Mouse (Mus musculus) forebrain, postnatal 0 days (tissue): ENCODE results near the gene Ttc29. TPM values are rescaled to one million over a fixed set of nuclear protein-coding genes. Genes with fewer than 3 reads are reported as not detected.

ENCODE experiments used
- ATAC-seq: fragments of 200-750 bp; cut with Nextera tagmentation; 2 replicates; pipeline ENCODE4 v1.8.0; 2017; ENCODE audit warnings: mild to moderate bottlenecking, moderate library complexity
- DNase-seq: peaks from one replicate; pipeline ENCODE4 v3.0.0-alpha.2; 2015
- H3K27ac ChIP-seq: fragments of 300-500 bp; sonication (generic); 2 replicates; pipeline ENCODE4 v1.5.1; 2014; ENCODE audit warnings: low read depth, mild to moderate bottlenecking, antibody characterized with exemption, low read length, moderate library complexity, mixed read lengths
- H3K27me3 ChIP-seq: fragments of 300-500 bp; sonication (generic); 2 replicates; pipeline ENCODE4 v1.6.1; 2014; ENCODE audit warnings: mild to moderate bottlenecking, low read length, mixed read lengths; ENCODE audit not compliant: insufficient read depth
- H3K36me3 ChIP-seq: fragments of 300-500 bp; sonication (generic); 2 replicates; pipeline ENCODE4 v1.6.1; 2014; ENCODE audit warnings: mild to moderate bottlenecking, moderate library complexity; ENCODE audit not compliant: insufficient read depth
- H3K4me1 ChIP-seq: fragments of 300-500 bp; sonication (generic); 2 replicates; pipeline ENCODE4 v1.6.1; 2014; ENCODE audit warnings: antibody characterized with exemption; ENCODE audit not compliant: insufficient read depth
- H3K4me2 ChIP-seq: fragments of 300-500 bp; sonication (generic); 2 replicates; pipeline ENCODE4 v1.6.1; 2014; ENCODE audit warnings: low read depth, mild to moderate bottlenecking, moderate library complexity
- H3K4me3 ChIP-seq: fragments of 300-500 bp; sonication (generic); 2 replicates; pipeline ENCODE4 v1.5.1; 2014; ENCODE audit warnings: low read depth, low read length, mixed read lengths
- H3K9ac ChIP-seq: fragments of 300-500 bp; sonication (generic); 2 replicates; pipeline ENCODE4 v1.6.1; 2014; ENCODE audit warnings: mild to moderate bottlenecking
- H3K9me3 ChIP-seq: fragments of 300-500 bp; sonication (generic); 2 replicates; pipeline ENCODE4 v1.6.1; 2016; ENCODE audit warnings: low read length
- CTCF ChIP-seq: sonication (generic); IDR thresholded peaks from 2 replicates; pipeline ENCODE4 v1.5.1; 2016; ENCODE audit warnings: antibody characterized with exemption, control low read depth, low read depth
- WGBS: fragments of 180-500 bp; shearing (Covaris S2); extraction: QIAGEN DNeasy Blood & Tissue Kit; methylation state at CpG from one replicate; pipeline ENCODE4 v1.1.7; 2014; 5-methylcytosine and 5-hydroxymethylcytosine counted together
- polyA plus RNA-seq: library from polyadenylated mRNA; unstranded; fragments of >200 nt; fragmentation: Nextera tagmentation; extraction: Ambion mirVana; gene quantifications from 2 replicates; pipeline ENCODE4 v1.2.1, GENCODE M21; 2015
- total RNA-seq: library from RNA; depleted of rRNA; stranded (reverse); fragments of >200 nt; gene quantifications from 2 replicates; pipeline ENCODE4 v1.2.3, GENCODE M21; 2014

The Ttc29 gene
- total and polyA plus RNA-seq, 2 experiments from 2014 or later = 1.1 to 1.5 TPM

GRCm38 (mm10) chr8:78254374-78254773, 41.3 kb downstream of the Ttc29 start:
- 67% methylated on average over 4 of the region's 4 CpGs for WGBS
- no peak overlapping the region for H3K9ac ChIP-seq
- no peak for TF ChIP-seq CTCF
- no peaks in the 10 kb centered on the region for H3K4me1 ChIP-seq
- DNase-seq (no peak), ATAC-seq (peak; percentile 18)
- no peak overlapping the region for H3K4me2 ChIP-seq
- no peaks in the 10 kb centered on the region for H3K27me3 ChIP-seq
- H3K36me3 ChIP-seq = no peaks in the 10 kb centered on the region
- no peaks in the 10 kb centered on the region for H3K9me3 ChIP-seq
- no peak overlapping the region for H3K27ac ChIP-seq
- H3K4me3 ChIP-seq = no peak overlapping the region

GRCm38 (mm10) chr8:78255011-78255410, 41.9 kb downstream of the Ttc29 start:
- 91% methylated on average over 3 of the region's 3 CpGs for WGBS
- H3K9me3 ChIP-seq = no peaks in the 10 kb centered on the region
- no peaks in the 10 kb centered on the region for H3K27me3 ChIP-seq
- no peak overlapping the region for H3K4me3 ChIP-seq
- TF ChIP-seq CTCF = no peak
- no peak for ATAC-seq
- no peak overlapping the region for H3K9ac ChIP-seq
- no peak overlapping the region for H3K27ac ChIP-seq
- DNase-seq = no peak
- H3K4me2 ChIP-seq = no peak overlapping the region
- H3K36me3 ChIP-seq = no peaks in the 10 kb centered on the region
- no peaks in the 10 kb centered on the region for H3K4me1 ChIP-seq

GRCm38 (mm10) chr8:78265506-78265905, 52.4 kb downstream of the Ttc29 start:
- ATAC-seq = no peak

GRCm38 (mm10) chr8:78266231-78266630, 53.1 kb downstream of the Ttc29 start:
- Histone ChIP-seq H3K4me1 (no peaks in the 10 kb centered on the region), H3K36me3 (no peaks in the 10 kb centered on the region), H3K9me3 (no peaks in the 10 kb centered on the region), H3K9ac (no peak overlapping the region), H3K27me3 (no peaks in the 10 kb centered on the region), H3K4me3 (no peak overlapping the region), H3K4me2 (no peak overlapping the region), H3K27ac (no peak overlapping the region)
- ATAC-seq = no peak
- TF ChIP-seq CTCF = no peak
- no peak for DNase-seq
- WGBS = 45% methylated on average over 3 of the region's 3 CpGs

More at GRCm38 (mm10) chr8:78265506-78265905, 52.4 kb downstream of the Ttc29 start:
- H3K9me3 ChIP-seq = no peaks in the 10 kb centered on the region
- no peak for TF ChIP-seq CTCF
- no peak overlapping the region for H3K4me3 ChIP-seq
- no peaks in the 10 kb centered on the region for H3K36me3 ChIP-seq
- WGBS = 86% methylated on average over 5 of the region's 5 CpGs
- H3K4me2 ChIP-seq = no peak overlapping the region
- DNase-seq = no peak
- no peaks in the 10 kb centered on the region for H3K27me3 ChIP-seq
- H3K4me1 ChIP-seq = no peaks in the 10 kb centered on the region
- no peak overlapping the region for H3K27ac ChIP-seq
- no peak overlapping the region for H3K9ac ChIP-seq

- Histone ChIP-seq H3K36me3 (no peaks in the 10 kb centered on the region), H3K27me3 (no peaks in the 10 kb centered on the region), H3K27ac (no peak overlapping the region), H3K4me1 (no peaks in the 10 kb centered on the region), H3K4me3 (no peak overlapping the region), H3K9ac (no peak overlapping the region), H3K4me2 (no peak overlapping the region), H3K9me3 (no peaks in the 10 kb centered on the region)
- DNase-seq (no peak), ATAC-seq (no peak)
- no peak for TF ChIP-seq CTCF
- WGBS = 7% methylated on average over 7 of the region's 7 CpGs
These were observed 54.9 kb downstream of the Ttc29 start for GRCm38 (mm10) chr8:78267894-78268411.

GRCm38 (mm10) chr8:78269281-78269680, 56.2 kb downstream of the Ttc29 start:
- DNase-seq (no peak), ATAC-seq (no peak)
- no peaks in the 10 kb centered on the region for H3K9me3 ChIP-seq
- no peak overlapping the region for H3K27ac ChIP-seq
- H3K36me3 ChIP-seq = no peaks in the 10 kb centered on the region
- H3K4me1 ChIP-seq = no peaks in the 10 kb centered on the region
- H3K4me2 ChIP-seq = no peak overlapping the region
- H3K4me3 ChIP-seq = no peak overlapping the region
- WGBS = 80% methylated on average over 10 of the region's 10 CpGs
- TF ChIP-seq CTCF = no peak
- no peak overlapping the region for H3K9ac ChIP-seq
- H3K27me3 ChIP-seq = no peaks in the 10 kb centered on the region

- ATAC-seq = no peak
These were observed 58.3 kb downstream of the Ttc29 start for GRCm38 (mm10) chr8:78271391-78271790.

GRCm38 (mm10) chr8:78276120-78276519, 63.0 kb downstream of the Ttc29 start:
- no peak for ATAC-seq

More at GRCm38 (mm10) chr8:78271391-78271790, 58.3 kb downstream of the Ttc29 start:
- Histone ChIP-seq H3K36me3 (no peaks in the 10 kb centered on the region), H3K4me2 (no peak overlapping the region), H3K4me1 (no peaks in the 10 kb centered on the region), H3K4me3 (no peak overlapping the region), H3K9me3 (no peaks in the 10 kb centered on the region), H3K9ac (no peak overlapping the region), H3K27ac (no peak overlapping the region), H3K27me3 (no peaks in the 10 kb centered on the region)
- DNase-seq = no peak
- WGBS = 22% methylated on average over 5 of the region's 5 CpGs
- TF ChIP-seq CTCF = no peak

More at GRCm38 (mm10) chr8:78276120-78276519, 63.0 kb downstream of the Ttc29 start:
- Histone ChIP-seq H3K9ac (no peak overlapping the region), H3K36me3 (no peaks in the 10 kb centered on the region), H3K27me3 (no peaks in the 10 kb centered on the region), H3K27ac (no peak overlapping the region), H3K4me3 (no peak overlapping the region), H3K9me3 (no peaks in the 10 kb centered on the region), H3K4me2 (no peak overlapping the region), H3K4me1 (no peaks in the 10 kb centered on the region)
- 83% methylated on average over 8 of the region's 8 CpGs for WGBS
- no peak for TF ChIP-seq CTCF
- DNase-seq = no peak
